Mouse (Mus musculus) common myeloid progenitor, adult 5-6 weeks (primary cell): Measurements from ENCODE around the gene Usp27x. TPM values are rescaled to one million over a fixed set of nuclear protein-coding genes. Genes with fewer than 3 reads are reported as not detected.

ENCODE experiments used
- ATAC-seq: replicated peaks from 2 replicates; pipeline ENCODE4 v1.8.0; 2016; ENCODE audit warnings: low read depth, mild to moderate bottlenecking, moderate TSS enrichment, inconsistent platforms; ENCODE audit not compliant: poor library complexity, severe bottlenecking
- total RNA-seq: library from RNA; stranded (forward); fragments of 200-1000, 187-1606 nt; gene quantifications from 2 replicates; pipeline ENCODE4 v1.2.3, GENCODE M21; 2017

Gene Usp27x
- 0.37 and 0.63 TPM in 2 replicates for total RNA-seq

GRCm38 (mm10) chrX:7375716-7376480, at the start of gene Usp27x:
TSS of gene Usp27x (minus strand) at chrX:7375830.
- ATAC-seq, result peak; percentile 87

GRCm38 (mm10) chrX:7422691-7423111, 47.1 kb upstream of the Usp27x start:
- peak; percentile 93 for ATAC-seq

- no peak for ATAC-seq
These were observed 46.5 kb upstream of the Usp27x start for GRCm38 (mm10) chrX:7422166-7422565.

GRCm38 (mm10) chrX:7421016-7421415, 45.4 kb upstream of the Usp27x start:
- ATAC-seq, result peak; percentile 87

- ATAC-seq, result no peak
These were observed 40.7 kb upstream of the Usp27x start for GRCm38 (mm10) chrX:7416178-7416871.

GRCm38 (mm10) chrX:7415308-7415707, 39.7 kb upstream of the Usp27x start:
- ATAC-seq, result no peak

GRCm38 (mm10) chrX:7412239-7413033, 36.8 kb upstream of the Usp27x start:
- ATAC-seq, result no peak

GRCm38 (mm10) chrX:7376586-7376985, 956 bp upstream of the Usp27x start:
- no peak for ATAC-seq

- ATAC-seq, result no peak
These were observed 311 bp downstream of the Usp27x start for GRCm38 (mm10) chrX:7375322-7375715.

- no peak for ATAC-seq
These were observed 50.2 kb downstream of the Usp27x start for GRCm38 (mm10) chrX:7325455-7325854.

- ATAC-seq, result peak; percentile 46
These were observed 53.3 kb downstream of the Usp27x start for GRCm38 (mm10) chrX:7322288-7322687.

Other genes starting within 250 kb of the Usp27x start
- 4.4 and 6.9 TPM in 2 replicates for gene Clcn5, start 56.5 kb downstream of the Usp27x start, total RNA-seq
- 0.05 TPM in 1 of 2 replicates, not detected in the other for gene Foxp3, start 197.8 kb upstream of the Usp27x start, total RNA-seq
- 0.82 and 1.0 TPM in 2 replicates for gene Ppp1r3f, start 198.5 kb upstream of the Usp27x start, total RNA-seq
- 31.2 and 36.4 TPM in 2 replicates for gene Ccdc22, start 229.7 kb upstream of the Usp27x start, total RNA-seq
- 0.05 TPM in 1 of 2 replicates, not detected in the other for gene Cacna1f, start 231.3 kb upstream of the Usp27x start, total RNA-seq